Mouse (Mus musculus) heart, embryonic 16.5 days (tissue): ENCODE measurements around the gene Vsig8. TPM values are rescaled to one million over a fixed set of nuclear protein-coding genes. Genes with fewer than 3 reads are reported as not detected.

Experiments used
- ATAC-seq: fragments of 200-750 bp; cut with Nextera tagmentation; replicated peaks from 2 replicates; pipeline ENCODE4 v1.8.0; 2017; ENCODE audit warnings: moderate number of reproducible peaks; ENCODE audit not compliant: insufficient read depth, low FRiP score; ENCODE audit errors: extremely low read depth
- H3K27ac ChIP-seq: fragments of 300-500 bp; sonication (generic); 2 replicates; pipeline ENCODE4 v1.5.1; 2014; ENCODE audit warnings: mild to moderate bottlenecking, low read length, control low read depth, moderate library complexity
- H3K27me3 ChIP-seq: fragments of 300-500 bp; sonication (generic); 2 replicates; pipeline ENCODE4 v1.6.1; 2014; ENCODE audit warnings: low read length, mixed read lengths; ENCODE audit not compliant: control insufficient read depth, insufficient read depth
- H3K36me3 ChIP-seq: fragments of 300-500 bp; sonication (generic); 2 replicates; pipeline ENCODE4 v1.6.1; 2014; ENCODE audit not compliant: control insufficient read depth, insufficient read depth
- H3K4me1 ChIP-seq: fragments of 300-500 bp; sonication (generic); 2 replicates; pipeline ENCODE4 v1.6.1; 2014; ENCODE audit warnings: low read length, mixed read lengths; ENCODE audit not compliant: control insufficient read depth, insufficient read depth
- H3K4me2 ChIP-seq: fragments of 300-500 bp; sonication (generic); 2 replicates; pipeline ENCODE4 v1.6.1; 2014; ENCODE audit warnings: low read depth, mild to moderate bottlenecking, control low read depth, low read length
- H3K4me3 ChIP-seq: fragments of 300-500 bp; sonication (generic); 2 replicates; pipeline ENCODE4 v1.5.1; 2014; ENCODE audit warnings: mild to moderate bottlenecking, control low read depth, low read length
- H3K9ac ChIP-seq: fragments of 300-500 bp; sonication (generic); 2 replicates; pipeline ENCODE4 v1.6.1; 2014; ENCODE audit warnings: low read length, control low read depth
- H3K9me3 ChIP-seq: fragments of 300-500 bp; sonication (generic); replicated peaks from 2 replicates; pipeline ENCODE4 v1.6.1; 2016; ENCODE audit warnings: low read length; ENCODE audit not compliant: control insufficient read depth
- WGBS: fragments of 180-500 bp; shearing (Covaris S2); extraction: QIAGEN DNeasy Blood & Tissue Kit; methylation state at CpG from one replicate; pipeline ENCODE4 v1.1.7; 2014; 5-methylcytosine and 5-hydroxymethylcytosine counted together
- polyA plus RNA-seq: library from polyadenylated mRNA; unstranded; fragments of >200 nt; fragmentation: Nextera tagmentation; extraction: Ambion mirVana; gene quantifications from 2 replicates; pipeline ENCODE4 v1.2.1, GENCODE M21; 2015

The Vsig8 gene
- 0.32 and 0.55 TPM in 2 replicates for polyA plus RNA-seq

- no peak within 1 kb of the TSS for H3K27ac ChIP-seq
- H3K36me3 ChIP-seq, result no peaks in the 10 kb centered on the region
- H3K27me3 ChIP-seq, result peaks cover 16% of the 10 kb centered on the region
- no peaks in the 10 kb centered on the region for H3K9me3 ChIP-seq
- WGBS, result 71% methylated on average over 11 of the region's 11 CpGs
- ATAC-seq, result no peak
- no peak within 1 kb of the TSS for H3K4me2 ChIP-seq
- H3K4me3 ChIP-seq, result no peak within 1 kb of the TSS
- H3K9ac ChIP-seq, result no peak within 1 kb of the TSS
- peaks cover 9% of the 10 kb centered on the region for H3K4me1 ChIP-seq
Measured at GRCm38 (mm10) chr1:172555638-172556037, at the start of gene Vsig8. TSS of gene Vsig8 (plus strand) at chr1:172555938.

- Histone ChIP-seq H3K36me3 (peaks cover 34% of the 10 kb centered on the region), H3K4me3 (no peak overlapping the region), H3K9me3 (no peaks in the 10 kb centered on the region), H3K27me3 (no peaks in the 10 kb centered on the region), H3K4me1 (peaks cover 38% of the 10 kb centered on the region), H3K27ac (peak overlapping the region; percentile 34; the same call in 1 of the 2 replicates), H3K9ac (no peak overlapping the region), H3K4me2 (no peak overlapping the region)
- WGBS, result 49% methylated on average over 5 of the region's 5 CpGs
- ATAC-seq, result no peak
Measured at GRCm38 (mm10) chr1:172507001-172507400, 48.7 kb upstream of the Vsig8 start.

- Histone ChIP-seq H3K4me1 (peaks cover 34% of the 10 kb centered on the region), H3K4me2 (no peak overlapping the region), H3K4me3 (no peak overlapping the region), H3K27me3 (no peaks in the 10 kb centered on the region), H3K9ac (no peak overlapping the region), H3K36me3 (peaks cover 34% of the 10 kb centered on the region), H3K27ac (peak overlapping the region; percentile 25; the same call in 1 of the 2 replicates), H3K9me3 (no peaks in the 10 kb centered on the region)
- no peak for ATAC-seq
- 83% methylated on average over 3 of the region's 3 CpGs for WGBS
Measured at GRCm38 (mm10) chr1:172507701-172508100, 48.0 kb upstream of the Vsig8 start.

GRCm38 (mm10) chr1:172508172-172508571 lies 47.6 kb upstream of the Vsig8 start:
- peak overlapping the region; percentile 56 for H3K27ac ChIP-seq
- H3K27me3 ChIP-seq, result no peaks in the 10 kb centered on the region
- H3K4me1 ChIP-seq, result peaks cover 34% of the 10 kb centered on the region
- H3K36me3 ChIP-seq, result peaks cover 34% of the 10 kb centered on the region
- WGBS, result 24% methylated on average over 2 of the region's 2 CpGs
- H3K9me3 ChIP-seq, result no peaks in the 10 kb centered on the region
- no peak overlapping the region for H3K9ac ChIP-seq
- H3K4me2 ChIP-seq, result no peak overlapping the region
- H3K4me3 ChIP-seq, result no peak overlapping the region
- ATAC-seq, result 0 out of 2 replicates have a peak, but pooled peaks have one; percentile 8

GRCm38 (mm10) chr1:172509235-172509634 lies 46.5 kb upstream of the Vsig8 start:
- WGBS, result 68% methylated on average over 5 of the region's 5 CpGs

GRCm38 (mm10) chr1:172509983-172510382 lies 45.8 kb upstream of the Vsig8 start:
- H3K9me3 ChIP-seq, result no peaks in the 10 kb centered on the region
- no peaks in the 10 kb centered on the region for H3K27me3 ChIP-seq
- no peak overlapping the region for H3K4me3 ChIP-seq
- no peak overlapping the region for H3K9ac ChIP-seq
- peak overlapping the region; percentile 42; the same call in 1 of the 2 replicates for H3K27ac ChIP-seq
- peaks cover 29% of the 10 kb centered on the region for H3K4me1 ChIP-seq
- no peak overlapping the region for H3K4me2 ChIP-seq
- H3K36me3 ChIP-seq, result peaks cover 31% of the 10 kb centered on the region
- 49% methylated on average over 8 of the region's 8 CpGs for WGBS
- ATAC-seq, result no peak

More at GRCm38 (mm10) chr1:172509235-172509634, 46.5 kb upstream of the Vsig8 start:
- Histone ChIP-seq H3K4me1 (peaks cover 32% of the 10 kb centered on the region), H3K27me3 (no peaks in the 10 kb centered on the region), H3K27ac (no peak overlapping the region), H3K36me3 (peaks cover 34% of the 10 kb centered on the region), H3K4me3 (no peak overlapping the region), H3K4me2 (no peak overlapping the region), H3K9ac (no peak overlapping the region), H3K9me3 (no peaks in the 10 kb centered on the region)
- ATAC-seq, result no peak

- H3K4me2 ChIP-seq, result no peak overlapping the region
- peaks cover 27% of the 10 kb centered on the region for H3K4me1 ChIP-seq
- WGBS, result 41% methylated on average over 13 of the region's 13 CpGs
- H3K9me3 ChIP-seq, result no peaks in the 10 kb centered on the region
- peaks cover 26% of the 10 kb centered on the region for H3K36me3 ChIP-seq
- H3K9ac ChIP-seq, result no peak overlapping the region
- H3K27ac ChIP-seq, result 0 out of 2 replicates have a peak overlapping the region, but pooled peaks have one; percentile 29
- no peak for ATAC-seq
- H3K27me3 ChIP-seq, result no peaks in the 10 kb centered on the region
- no peak overlapping the region for H3K4me3 ChIP-seq
Measured at GRCm38 (mm10) chr1:172510421-172510972, 45.2 kb upstream of the Vsig8 start.

GRCm38 (mm10) chr1:172512962-172513361 lies 42.8 kb upstream of the Vsig8 start:
- H3K36me3 ChIP-seq, result 0 out of 2 replicates have a peak, but pooled peaks cover 2% of the 10 kb centered on the region
- peaks cover 24% of the 10 kb centered on the region for H3K4me1 ChIP-seq
- peak overlapping the region; percentile 17; the same call in 1 of the 2 replicates for H3K4me3 ChIP-seq
- H3K9me3 ChIP-seq, result peaks cover 4% of the 10 kb centered on the region; the same call in 1 of the 2 replicates
- H3K27me3 ChIP-seq, result no peaks in the 10 kb centered on the region
- peak; percentile 30 for ATAC-seq
- H3K27ac ChIP-seq, result peak overlapping the region; percentile 78
- 24% methylated on average over 13 of the region's 13 CpGs for WGBS
- peak overlapping the region; percentile 48 for H3K4me2 ChIP-seq
- peak overlapping the region; percentile 50 for H3K9ac ChIP-seq

- Histone ChIP-seq H3K27me3 (no peaks in the 10 kb centered on the region), H3K27ac (peak overlapping the region; percentile 78), H3K4me2 (peak overlapping the region; percentile 48), H3K9ac (peak overlapping the region; percentile 50), H3K4me1 (peaks cover 23% of the 10 kb centered on the region), H3K36me3 (no peaks in the 10 kb centered on the region), H3K9me3 (peaks cover 6% of the 10 kb centered on the region; the same call in 1 of the 2 replicates), H3K4me3 (peak overlapping the region; percentile 17; the same call in 1 of the 2 replicates)
- 32% methylated on average over 17 of the region's 17 CpGs for WGBS
- peak; percentile 77 for ATAC-seq
Measured at GRCm38 (mm10) chr1:172513525-172514212, 42.1 kb upstream of the Vsig8 start.
